ENCODE assay signal across 9 mouse cellular contexts in genomic region chr15:32730839-32731238, GRCm38 (mm10).
A peak's percentile ranks its signal among the peaks of the same experiment; 100 is the strongest.
DNase-seq lines count a peak whose midpoint lies in the region; ATAC-seq and TF ChIP-seq lines count a peak whose summit lies in the region.
"Had no signal": no experiment of that assay in that cellular context is flagged by ENCODE, and none has a peak within 500 bp of the region (broad histone marks: within the 10 kb centered on the region; RNA-seq: fewer than 3 reads in every experiment).

No protein-coding gene starts in this region.

- in situ Hi-C loops in Patski (cut with MboI; ENCODE audit: low pct_unique_long_range_greater_than_20kb): loop anchor here (25.0 kb wide), 2 partner anchors 894 to 1119 kb away; partner anchors contain the start of genes Cct5 and Fam173b

- no peaks in the 10 kb centered on the region for H3K36me3 ChIP-seq in heart, adult 2 months (ENCODE audit: control insufficient read depth, insufficient read depth, low read length)
- H3K36me3 ChIP-seq in hindbrain, embryonic 11.5 days (ENCODE audit: control insufficient read depth, insufficient read depth, low read length): no peaks in the 10 kb centered on the region
- H3K36me3 ChIP-seq: heart, embryonic 15.5 days had no signal

- CTCF ChIA-PET in Patski (lab: Charles Lee): interaction anchor here (1.1 to 1.6 kb wide), 5 partner anchors 11 to 722 kb away, joined by 3 to 5 read pairs (median 4); no protein-coding TSS in a partner anchor

- DNase-seq in heart, adult 2 months: no peak
- DNase-seq in heart, adult 8-10 months (ENCODE audit: low spot score): no peak
- no peak for DNase-seq in Patski (ENCODE audit: low read depth, low spot score)
- peak; percentile 45 for DNase-seq in hindbrain, embryonic 11.5 days (ENCODE audit: low spot score)
- peak; percentile 59 to 67 for DNase-seq in left cerebral cortex, postnatal 14 days (ENCODE audit: low spot score in 2 of 2)
- peak; percentile 44 for DNase-seq in right cerebral cortex, adult 18-20 months
- DNase-seq in thymus, postnatal 4 days: no peak

- POLR2A ChIA-PET in Patski (lab: Charles Lee): no interaction called here

- no peak overlapping the region for H3K27ac ChIP-seq in heart, adult 2 months
- H3K27ac ChIP-seq in cortical plate, adult 2 months (ENCODE audit: insufficient read depth, low read length): no peak overlapping the region
- H3K27ac ChIP-seq in hindbrain, embryonic 11.5 days (ENCODE audit: low read depth, low read length): no peak overlapping the region
- H3K27ac ChIP-seq: heart, embryonic 15.5 days had no signal

- H3K27me3 ChIP-seq in heart, adult 2 months (ENCODE audit: control insufficient read depth, insufficient read depth, low read length): no peaks in the 10 kb centered on the region; the same call in 1 of the 2 replicates
- H3K27me3 ChIP-seq in Patski: peaks cover 32% of the 10 kb centered on the region
- H3K27me3 ChIP-seq in hindbrain, embryonic 11.5 days (ENCODE audit: control insufficient read depth, insufficient read depth, low read length): no peaks in the 10 kb centered on the region
- H3K27me3 ChIP-seq: heart, embryonic 15.5 days had no signal

- TF ChIP-seq EP300 in heart, adult 2 months (IDR thresholded peaks at IDR 0.05; ENCODE audit: insufficient read depth, low read depth, low read length): no peak

- TF ChIP-seq CTCF in heart, adult 2 months (IDR thresholded peaks at IDR 0.05): peak; percentile 64
- peak; percentile 81 for TF ChIP-seq CTCF in Patski (IDR thresholded peaks at IDR 0.05)
- TF ChIP-seq CTCF in cortical plate, adult 2 months (IDR thresholded peaks at IDR 0.05; ENCODE audit: extremely low read depth, insufficient read depth, low read length): peak; percentile 78

- WGBS in heart, adult 2 months: 15% methylated on average over 3 of the region's 3 CpGs
- WGBS in hindbrain, embryonic 11.5 days: 49% methylated on average over 3 of the region's 3 CpGs

- no peak overlapping the region for H3K9ac ChIP-seq in heart, adult 2 months (ENCODE audit: low read depth, low read length)
- no peak overlapping the region for H3K9ac ChIP-seq in hindbrain, embryonic 11.5 days (ENCODE audit: low read depth, low read length)
- H3K9ac ChIP-seq: heart, embryonic 15.5 days had no signal

- peak; percentile 94 for ATAC-seq in Patski
- 0 out of 2 replicates have a peak, but pooled peaks have one; percentile 45 for ATAC-seq in hindbrain, embryonic 11.5 days (ENCODE audit: low FRiP score)

- H3K4me2 ChIP-seq in hindbrain, embryonic 11.5 days (replicated peaks; ENCODE audit: low read depth, low read length): no peak overlapping the region
- H3K4me2 ChIP-seq: heart, embryonic 15.5 days had no signal

- H3K4me3 ChIP-seq in heart, adult 2 months: no peak overlapping the region
- no peak overlapping the region for H3K4me3 ChIP-seq in cortical plate, adult 2 months (ENCODE audit: insufficient read depth, low read length)
- no peak overlapping the region for H3K4me3 ChIP-seq in hindbrain, embryonic 11.5 days (ENCODE audit: low read depth, low read length)
- H3K4me3 ChIP-seq: heart, embryonic 15.5 days had no signal

- H3K9me3 ChIP-seq in hindbrain, embryonic 11.5 days (ENCODE audit: control insufficient read depth, low read length): no peaks in the 10 kb centered on the region
- H3K9me3 ChIP-seq: heart, embryonic 15.5 days had no signal

- intact Hi-C loops in heart, adult 2 months (cut with DNase I): no loop called here
- intact Hi-C loops in left cerebral cortex, postnatal 14 days (cut with DNase I): loop anchor here (5.0 to 10.0 kb wide), 2 partner anchors 716 to 1114 kb away; no protein-coding TSS in a partner anchor

- H3K79me2 ChIP-seq in heart, adult 2 months (replicated peaks; ENCODE audit: control insufficient read depth, insufficient read depth, low read length): no peaks in the 10 kb centered on the region

- TF ChIP-seq POLR2A in heart, adult 2 months (IDR thresholded peaks at IDR 0.05; ENCODE audit: insufficient read depth, low read depth, low read length): no peak
- no peak for TF ChIP-seq POLR2A in cortical plate, adult 2 months (IDR thresholded peaks at IDR 0.05; ENCODE audit: extremely low read depth, insufficient read depth, low read length)

- H3K4me1 ChIP-seq in heart, adult 2 months (ENCODE audit: control insufficient read depth, insufficient read depth, low read length): no peaks in the 10 kb centered on the region
- no peaks in the 10 kb centered on the region for H3K4me1 ChIP-seq in cortical plate, adult 2 months (ENCODE audit: control insufficient read depth, insufficient read depth, low read length)
- H3K4me1 ChIP-seq in hindbrain, embryonic 11.5 days (replicated peaks; ENCODE audit: control insufficient read depth, insufficient read depth, low read length): no peaks in the 10 kb centered on the region
- H3K4me1 ChIP-seq: heart, embryonic 15.5 days had no signal

Comparison
In these comparisons a context has a peak if more than half of its experiments do, and no peak if none do; other contexts are left out.
1. DNase-seq: peak in hindbrain, embryonic 11.5 days (single experiment), left cerebral cortex, postnatal 14 days (2 of 2) and right cerebral cortex, adult 18-20 months (single experiment); none in heart, adult 2 months (0 of 2), heart, adult 8-10 months (single experiment), Patski (single experiment) and thymus, postnatal 4 days (single experiment).
2. Peak in every context shown above with its lines, with median percentiles within 50 percentile points of each other: CTCF ChIP-seq.